ENCODE assay signal across 1 mouse cellular context in the genomic region with DNA sequence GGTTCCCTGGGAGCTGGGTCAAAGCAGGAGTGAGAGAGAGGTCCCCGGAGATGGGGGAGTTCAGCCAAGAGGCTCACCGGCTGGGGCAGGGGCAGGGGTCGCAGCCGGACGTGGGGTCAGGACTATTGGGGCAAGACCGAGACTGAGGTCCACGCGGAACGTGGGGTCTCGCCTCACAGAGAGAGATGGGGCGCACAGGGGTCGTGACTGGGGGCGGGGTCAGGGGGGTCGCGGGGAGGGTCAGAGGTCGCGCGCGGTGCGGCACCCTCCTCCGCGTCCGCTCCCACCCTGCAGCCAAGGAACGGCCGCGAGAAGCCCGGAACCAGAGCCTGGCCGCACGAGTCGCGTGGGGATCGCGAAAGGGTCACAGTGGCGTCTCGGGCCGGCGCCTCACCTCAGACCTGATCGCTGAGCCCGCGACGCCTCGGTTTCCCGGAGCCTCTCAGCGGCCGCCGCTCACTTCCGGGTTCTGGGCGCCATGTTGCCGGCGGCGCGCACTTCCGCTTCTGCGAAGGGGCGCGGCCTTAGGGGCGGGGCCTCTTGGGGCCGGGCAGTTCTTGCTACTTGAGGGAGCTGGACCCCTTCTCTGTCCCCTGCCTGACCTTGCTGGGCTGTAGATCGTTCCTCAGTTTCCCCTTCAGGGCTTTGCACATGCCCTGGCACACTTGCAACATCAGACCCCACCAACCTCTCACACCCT.
TF ChIP-seq lines count a peak whose summit lies in the region.

No protein-coding gene starts in this region.

TF ChIP-seq in myocyte, 11 proteins besides CTCF, POLR2A, EP300 and RAD21 (continued from another document):
- TF ChIP-seq POLR2AphosphoS2 (IDR thresholded peaks at IDR 0.05; ENCODE audit: insufficient read length, low read depth) (peak; percentile 79), TCF3 (IDR thresholded peaks at IDR 0.05; ENCODE audit: insufficient read length, low read depth) (no peak), SRF (IDR thresholded peaks at IDR 0.05; ENCODE audit: control insufficient read depth, insufficient read length, low read depth) (no peak)
TF ChIP-seq in myocyte: peak in this region for 1.
